Mouse (Mus musculus): ENCODE measurements at regions not wholly inside any gene's neighbourhood (a gene's known extent, or its start where the extent isn't known, plus 50 kb on each side); places are given as distances from the start of the nearest gene placed in this dataset.

- WGBS, result 84% methylated on average over 1 of the region's 1 CpGs
- no peaks in the 10 kb centered on the region for H3K9me3 ChIP-seq (ENCODE audit: control insufficient read depth, low read length)
- H3K4me3 ChIP-seq (ENCODE audit: low read depth, low read length), result no peak overlapping the region
- peak; percentile 9 for DNase-seq (ENCODE audit: low spot score)
- ATAC-seq (ENCODE audit: insufficient number of reproducible peaks, low FRiP score, low TSS enrichment, low read depth), result no peak
- no peaks in the 10 kb centered on the region for H3K27me3 ChIP-seq (ENCODE audit: control insufficient read depth, insufficient read depth, low read length)
- H3K4me2 ChIP-seq (ENCODE audit: low read depth, severe bottlenecking), result no peak overlapping the region
- no peaks in the 10 kb centered on the region for H3K36me3 ChIP-seq (ENCODE audit: control insufficient read depth, insufficient read depth, low read length)
- H3K4me1 ChIP-seq (ENCODE audit: control insufficient read depth, insufficient read depth, low read length), result no peaks in the 10 kb centered on the region
- H3K27ac ChIP-seq (replicated peaks; ENCODE audit: low read depth, low read length), result no peak overlapping the region
- H3K9ac ChIP-seq (ENCODE audit: low read length), result no peak overlapping the region
Measured at GRCm38 (mm10) chr1:194303951-194304350, 314.1 kb upstream of the Plxna2 start.

DNA sequence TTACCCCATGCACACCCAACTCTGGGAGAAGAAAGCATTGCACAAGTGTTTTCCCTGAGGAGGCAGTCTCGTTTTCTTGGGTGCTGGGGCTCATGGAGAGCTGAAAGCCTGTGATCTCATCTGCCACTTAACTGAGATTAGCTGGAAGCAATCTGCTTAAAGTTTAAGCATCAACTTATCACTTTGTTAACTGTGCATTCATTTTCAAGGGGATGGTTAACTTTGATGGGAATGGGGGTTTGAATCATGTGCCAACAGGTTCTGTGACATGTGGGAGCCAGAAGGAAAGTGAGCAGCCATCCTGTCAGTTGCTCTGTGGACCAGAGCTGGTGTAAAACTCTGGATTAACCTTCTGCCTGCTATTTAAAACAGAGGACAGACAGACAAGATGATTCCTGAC, 315.2 kb upstream of the Plxna2 start:
- DNase-seq (ENCODE audit: low spot score), result peak; percentile 13
- 13% methylated on average over 1 of the region's 1 CpGs for WGBS
- H3K9ac ChIP-seq (ENCODE audit: low read length), result no peak overlapping the region

GRCm38 (mm10) chr1:194281941-194282340, 336.1 kb upstream of the Plxna2 start:
- no peaks in the 10 kb centered on the region for H3K36me3 ChIP-seq (ENCODE audit: control insufficient read depth, insufficient read depth, low read length)
- no peak overlapping the region for H3K4me3 ChIP-seq (ENCODE audit: low read depth, low read length)
- no peak overlapping the region for H3K9ac ChIP-seq (ENCODE audit: low read length)
- no peaks in the 10 kb centered on the region for H3K27me3 ChIP-seq (ENCODE audit: control insufficient read depth, insufficient read depth, low read length)
- DNase-seq (ENCODE audit: low spot score) (no peak), ATAC-seq (ENCODE audit: insufficient number of reproducible peaks, low FRiP score, low TSS enrichment, low read depth) (no peak)
- no peak overlapping the region for H3K27ac ChIP-seq (replicated peaks; ENCODE audit: low read depth, low read length)
- H3K4me1 ChIP-seq (ENCODE audit: control insufficient read depth, insufficient read depth, low read length), result no peaks in the 10 kb centered on the region
- WGBS, result 78% methylated on average over 3 of the region's 3 CpGs
- no peaks in the 10 kb centered on the region for H3K9me3 ChIP-seq (ENCODE audit: control insufficient read depth, low read length)
- H3K4me2 ChIP-seq (ENCODE audit: low read depth, severe bottlenecking), result no peak overlapping the region

More for the DNA sequence above, 315.2 kb upstream of the Plxna2 start:
- Histone ChIP-seq H3K4me3 (ENCODE audit: low read depth, low read length) (no peak overlapping the region), H3K9me3 (ENCODE audit: control insufficient read depth, low read length) (no peaks in the 10 kb centered on the region), H3K4me2 (ENCODE audit: low read depth, severe bottlenecking) (no peak overlapping the region), H3K27ac (replicated peaks; ENCODE audit: low read depth, low read length) (no peak overlapping the region), H3K27me3 (ENCODE audit: control insufficient read depth, insufficient read depth, low read length) (no peaks in the 10 kb centered on the region), H3K36me3 (ENCODE audit: control insufficient read depth, insufficient read depth, low read length) (no peaks in the 10 kb centered on the region), H3K4me1 (ENCODE audit: control insufficient read depth, insufficient read depth, low read length) (no peaks in the 10 kb centered on the region)
- no peak for ATAC-seq (ENCODE audit: insufficient number of reproducible peaks, low FRiP score, low TSS enrichment, low read depth)

GRCm38 (mm10) chr1:194268028-194268427, 350.0 kb upstream of the Plxna2 start:
- Histone ChIP-seq H3K27me3 (ENCODE audit: control insufficient read depth, insufficient read depth, low read length) (no peaks in the 10 kb centered on the region), H3K9me3 (ENCODE audit: control insufficient read depth, low read length) (no peaks in the 10 kb centered on the region), H3K4me3 (ENCODE audit: low read depth, low read length) (no peak overlapping the region), H3K36me3 (ENCODE audit: control insufficient read depth, insufficient read depth, low read length) (no peaks in the 10 kb centered on the region), H3K9ac (ENCODE audit: low read length) (no peak overlapping the region), H3K27ac (replicated peaks; ENCODE audit: low read depth, low read length) (no peak overlapping the region), H3K4me2 (ENCODE audit: low read depth, severe bottlenecking) (no peak overlapping the region), H3K4me1 (ENCODE audit: control insufficient read depth, insufficient read depth, low read length) (no peaks in the 10 kb centered on the region)
- DNase-seq (ENCODE audit: low spot score), result no peak
- no peak for ATAC-seq (ENCODE audit: insufficient number of reproducible peaks, low FRiP score, low TSS enrichment, low read depth)

GRCm38 (mm10) chr1:194262374-194262773, 355.6 kb upstream of the Plxna2 start:
- no peaks in the 10 kb centered on the region for H3K27me3 ChIP-seq (ENCODE audit: control insufficient read depth, insufficient read depth, low read length)
- DNase-seq (ENCODE audit: low spot score) (no peak), ATAC-seq (ENCODE audit: insufficient number of reproducible peaks, low FRiP score, low TSS enrichment, low read depth) (no peak)
- no peaks in the 10 kb centered on the region for H3K36me3 ChIP-seq (ENCODE audit: control insufficient read depth, insufficient read depth, low read length)
- no peak overlapping the region for H3K27ac ChIP-seq (replicated peaks; ENCODE audit: low read depth, low read length)
- no peak overlapping the region for H3K4me2 ChIP-seq (ENCODE audit: low read depth, severe bottlenecking)
- no peaks in the 10 kb centered on the region for H3K4me1 ChIP-seq (ENCODE audit: control insufficient read depth, insufficient read depth, low read length)
- 79% methylated on average over 4 of the region's 4 CpGs for WGBS
- no peak overlapping the region for H3K4me3 ChIP-seq (ENCODE audit: low read depth, low read length)
- no peaks in the 10 kb centered on the region for H3K9me3 ChIP-seq (ENCODE audit: control insufficient read depth, low read length)
- H3K9ac ChIP-seq (ENCODE audit: low read length), result no peak overlapping the region

DNA sequence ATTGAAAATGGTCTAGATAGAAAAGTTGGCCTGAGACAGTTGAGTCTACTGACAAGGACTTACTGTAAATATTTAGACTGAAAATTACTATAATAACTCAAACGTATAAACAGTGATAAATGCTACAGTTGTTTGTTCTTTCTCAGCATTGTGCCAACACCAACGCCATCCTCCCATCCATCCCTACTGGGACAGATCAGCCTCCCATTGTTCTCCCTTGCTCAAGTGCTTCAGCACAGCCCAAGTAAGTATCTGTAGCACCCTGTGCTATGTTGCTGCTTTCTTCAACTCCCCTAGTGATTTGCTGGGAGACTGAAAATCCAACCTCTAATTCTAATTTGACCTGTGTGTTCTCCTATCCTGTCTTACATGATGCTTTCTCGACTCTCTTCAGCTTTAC, 358.1 kb upstream of the Plxna2 start:
- ATAC-seq (ENCODE audit: insufficient number of reproducible peaks, low FRiP score, low TSS enrichment, low read depth), result no peak
- Histone ChIP-seq H3K4me2 (ENCODE audit: low read depth, severe bottlenecking) (no peak overlapping the region), H3K4me3 (ENCODE audit: low read depth, low read length) (no peak overlapping the region), H3K27ac (replicated peaks; ENCODE audit: low read depth, low read length) (no peak overlapping the region), H3K36me3 (ENCODE audit: control insufficient read depth, insufficient read depth, low read length) (no peaks in the 10 kb centered on the region), H3K9me3 (ENCODE audit: control insufficient read depth, low read length) (no peaks in the 10 kb centered on the region), H3K9ac (ENCODE audit: low read length) (no peak overlapping the region), H3K27me3 (ENCODE audit: control insufficient read depth, insufficient read depth, low read length) (no peaks in the 10 kb centered on the region), H3K4me1 (ENCODE audit: control insufficient read depth, insufficient read depth, low read length) (no peaks in the 10 kb centered on the region)
- 87% methylated on average over 3 of the region's 3 CpGs for WGBS
- DNase-seq (ENCODE audit: low spot score), result no peak

DNA sequence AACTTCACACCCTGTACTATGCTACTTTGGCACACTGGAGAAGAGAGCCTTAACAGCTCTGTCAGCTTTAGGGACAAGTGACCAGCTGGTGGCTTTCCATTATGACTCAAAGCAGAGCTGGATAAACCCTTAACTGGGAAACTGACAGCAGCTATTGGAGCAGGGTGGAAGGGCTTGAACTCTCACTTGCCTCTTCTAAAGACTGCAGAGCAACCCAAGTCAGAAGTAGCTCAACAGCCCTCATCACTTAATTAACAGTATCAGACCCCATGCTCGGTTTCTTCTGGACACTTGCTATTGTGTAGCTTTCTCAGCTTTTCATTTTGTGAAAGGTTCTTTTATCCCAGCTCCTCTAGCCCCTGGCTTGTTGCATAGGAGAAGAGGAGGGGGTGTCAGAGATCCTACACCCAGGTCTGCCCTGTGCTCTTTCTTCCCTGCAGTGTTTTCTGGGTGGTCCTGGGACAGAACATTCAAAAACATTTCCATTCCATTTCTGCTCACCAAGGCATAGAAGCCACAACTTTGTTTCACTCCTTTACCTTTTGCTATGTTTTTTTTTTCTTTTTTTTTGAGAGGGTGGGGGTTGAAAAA, 373.1 kb upstream of the Plxna2 start:
- Histone ChIP-seq H3K9me3 (ENCODE audit: control insufficient read depth, low read length) (no peaks in the 10 kb centered on the region), H3K9ac (ENCODE audit: low read length) (no peak overlapping the region), H3K36me3 (ENCODE audit: control insufficient read depth, insufficient read depth, low read length) (no peaks in the 10 kb centered on the region), H3K4me1 (ENCODE audit: control insufficient read depth, insufficient read depth, low read length) (no peaks in the 10 kb centered on the region), H3K27me3 (ENCODE audit: control insufficient read depth, insufficient read depth, low read length) (no peaks in the 10 kb centered on the region), H3K4me3 (ENCODE audit: low read depth, low read length) (no peak overlapping the region), H3K27ac (replicated peaks; ENCODE audit: low read depth, low read length) (no peak overlapping the region), H3K4me2 (ENCODE audit: low read depth, severe bottlenecking) (no peak overlapping the region)
- WGBS, result 22% methylated on average over 1 of the region's 1 CpGs
- DNase-seq (ENCODE audit: low spot score) (no peak), ATAC-seq (ENCODE audit: insufficient number of reproducible peaks, low FRiP score, low TSS enrichment, low read depth) (no peak)

- Histone ChIP-seq H3K27me3 (ENCODE audit: control insufficient read depth, insufficient read depth, low read length) (no peaks in the 10 kb centered on the region), H3K4me1 (ENCODE audit: control insufficient read depth, insufficient read depth, low read length) (no peaks in the 10 kb centered on the region), H3K36me3 (ENCODE audit: control insufficient read depth, insufficient read depth, low read length) (no peaks in the 10 kb centered on the region), H3K9ac (ENCODE audit: low read length) (no peak overlapping the region), H3K9me3 (ENCODE audit: control insufficient read depth, low read length) (no peaks in the 10 kb centered on the region), H3K27ac (replicated peaks; ENCODE audit: low read depth, low read length) (no peak overlapping the region), H3K4me3 (ENCODE audit: low read depth, low read length) (no peak overlapping the region), H3K4me2 (ENCODE audit: low read depth, severe bottlenecking) (no peak overlapping the region)
- no peak for DNase-seq (ENCODE audit: low spot score)
- no peak for ATAC-seq (ENCODE audit: insufficient number of reproducible peaks, low FRiP score, low TSS enrichment, low read depth)
Measured at GRCm38 (mm10) chr1:194241111-194241510, 376.9 kb upstream of the Plxna2 start.

- H3K36me3 ChIP-seq (ENCODE audit: control insufficient read depth, insufficient read depth, low read length), result no peaks in the 10 kb centered on the region
- H3K9ac ChIP-seq (ENCODE audit: low read length), result no peak overlapping the region
- DNase-seq (ENCODE audit: low spot score) (no peak), ATAC-seq (ENCODE audit: insufficient number of reproducible peaks, low FRiP score, low TSS enrichment, low read depth) (no peak)
- no peak overlapping the region for H3K4me3 ChIP-seq (ENCODE audit: low read depth, low read length)
- no peaks in the 10 kb centered on the region for H3K27me3 ChIP-seq (ENCODE audit: control insufficient read depth, insufficient read depth, low read length)
- no peaks in the 10 kb centered on the region for H3K9me3 ChIP-seq (ENCODE audit: control insufficient read depth, low read length)
- WGBS, result 72% methylated on average over 4 of the region's 4 CpGs
- no peaks in the 10 kb centered on the region for H3K4me1 ChIP-seq (ENCODE audit: control insufficient read depth, insufficient read depth, low read length)
- H3K4me2 ChIP-seq (ENCODE audit: low read depth, severe bottlenecking), result no peak overlapping the region
- H3K27ac ChIP-seq (replicated peaks; ENCODE audit: low read depth, low read length), result no peak overlapping the region
Measured at GRCm38 (mm10) chr1:194231206-194231605, 386.8 kb upstream of the Plxna2 start.
